19 mouse cellular contexts compared by ENCODE assay signal in the genomic region with DNA sequence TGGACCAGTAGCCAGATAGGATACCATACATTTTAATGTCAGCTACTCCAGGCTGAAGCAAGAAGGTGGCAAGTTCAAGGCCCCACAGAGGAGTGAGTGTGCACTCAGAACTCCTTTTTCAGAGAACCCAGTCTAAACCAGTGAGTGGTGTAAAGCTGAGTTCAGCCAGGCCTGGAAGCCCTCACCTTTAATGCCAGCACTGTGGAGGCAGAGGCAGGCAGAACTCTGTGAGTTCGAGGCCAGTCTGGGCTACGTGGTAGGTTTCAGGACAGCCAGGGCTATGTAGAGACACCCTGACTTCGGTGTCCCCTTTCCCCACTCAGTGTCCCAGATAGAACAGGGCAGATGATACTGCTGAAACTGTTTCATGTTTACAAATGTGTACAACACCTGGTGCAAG.
A peak's percentile ranks its signal among the peaks of the same experiment; 100 is the strongest.
DNase-seq lines count a peak whose midpoint lies in the region; ATAC-seq and TF ChIP-seq lines count a peak whose summit lies in the region.
"Had no signal": no experiment of that assay in that cellular context is flagged by ENCODE, and none has a peak within 500 bp of the region (broad histone marks: within the 10 kb centered on the region; RNA-seq: fewer than 3 reads in every experiment).

No protein-coding gene starts in this region.

- peaks cover 38% of the 10 kb centered on the region for H3K4me1 ChIP-seq in midbrain, embryonic 10.5 days
- H3K4me1 ChIP-seq in midbrain, postnatal 0 days (ENCODE audit: insufficient read depth, low read length) = no peaks in the 10 kb centered on the region
- H3K4me1 ChIP-seq: embryonic facial prominence, embryonic 13.5 days; embryonic facial prominence, embryonic 15.5 days had no signal

- WGBS in midbrain, embryonic 10.5 days = 92% methylated on average over 3 of the region's 3 CpGs
- 95% methylated on average over 3 of the region's 3 CpGs for WGBS in midbrain, postnatal 0 days

- H3K4me2 ChIP-seq in midbrain, postnatal 0 days (ENCODE audit: low read depth, low read length, poor library complexity, severe bottlenecking) = no peak overlapping the region
- H3K4me2 ChIP-seq: embryonic facial prominence, embryonic 13.5 days; embryonic facial prominence, embryonic 15.5 days had no signal

- TF ChIP-seq CTCF in midbrain, postnatal 0 days (IDR thresholded peaks at IDR 0.05) = no peak

- ATAC-seq in midbrain, postnatal 0 days (ENCODE audit: low FRiP score) = no peak
- ATAC-seq: forebrain, embryonic 14.5 days; forebrain, embryonic 16.5 days had no signal

- no peaks in the 10 kb centered on the region for H3K36me3 ChIP-seq in midbrain, embryonic 10.5 days
- no peaks in the 10 kb centered on the region for H3K36me3 ChIP-seq in midbrain, postnatal 0 days (ENCODE audit: insufficient read depth, low read length)
- H3K36me3 ChIP-seq: embryonic facial prominence, embryonic 13.5 days; embryonic facial prominence, embryonic 15.5 days; forebrain, embryonic 10.5 days had no signal

- H3K27me3 ChIP-seq in midbrain, embryonic 10.5 days (ENCODE audit: low read depth, poor library complexity, severe bottlenecking) = 0 out of 2 replicates have a peak, but pooled peaks cover 4% of the 10 kb centered on the region
- no peaks in the 10 kb centered on the region for H3K27me3 ChIP-seq in midbrain, postnatal 0 days (ENCODE audit: insufficient read depth, low read length)
- H3K27me3 ChIP-seq: embryonic facial prominence, embryonic 13.5 days; embryonic facial prominence, embryonic 15.5 days had no signal

- no peaks in the 10 kb centered on the region for H3K9me3 ChIP-seq in midbrain, embryonic 10.5 days (replicated peaks)
- no peaks in the 10 kb centered on the region for H3K9me3 ChIP-seq in midbrain, postnatal 0 days (ENCODE audit: low read length)
- H3K9me3 ChIP-seq: embryonic facial prominence, embryonic 13.5 days; embryonic facial prominence, embryonic 15.5 days; forebrain, embryonic 10.5 days had no signal

- peak overlapping the region; percentile 70 for H3K27ac ChIP-seq in midbrain, embryonic 10.5 days (replicated peaks)
- H3K27ac ChIP-seq in midbrain, postnatal 0 days (ENCODE audit: low read depth, low read length) = no peak overlapping the region
- H3K27ac ChIP-seq: embryonic facial prominence, embryonic 13.5 days; embryonic facial prominence, embryonic 15.5 days had no signal

- H3K9ac ChIP-seq in midbrain, postnatal 0 days (replicated peaks; ENCODE audit: low read length, poor library complexity, severe bottlenecking) = no peak overlapping the region
- H3K9ac ChIP-seq: embryonic facial prominence, embryonic 13.5 days; embryonic facial prominence, embryonic 15.5 days had no signal

- H3K4me3 ChIP-seq in midbrain, embryonic 10.5 days = no peak overlapping the region
- no peak overlapping the region for H3K4me3 ChIP-seq in midbrain, postnatal 0 days (ENCODE audit: low read depth, low read length)
- H3K4me3 ChIP-seq: embryonic facial prominence, embryonic 13.5 days; embryonic facial prominence, embryonic 15.5 days; erythroblast, embryonic 14.5 days; forebrain, embryonic 10.5 days had no signal

- DNase-seq in heart, adult 11 months = peak; percentile 34
- no peak for DNase-seq in heart, postnatal 4 days
- no peak for DNase-seq in midbrain, embryonic 10.5 days (ENCODE audit: low spot score)
- no peak for DNase-seq in midbrain, postnatal 0 days (ENCODE audit: low spot score)
- DNase-seq: adrenal gland, adult 2 months; adrenal gland, postnatal 10 days; adrenal gland, postnatal 25 days; cerebellum, adult 11 months; cerebellum, adult 18-20 months; cerebellum, adult 8-10 months; cerebellum, adult 9-11 months; cerebellum, postnatal 36 days; embryo, embryonic 11 days had no signal
